Mouse (Mus musculus): ENCODE measurements around the gene Cnot3. TPM values are rescaled to one million over a fixed set of nuclear protein-coding genes. Genes with fewer than 3 reads are reported as not detected.
"Not testable (repeated sequence)": the region's sequence is repeated elsewhere in the genome, so short reads cannot be mapped to it uniquely, and the experiment has no call there.

Cnot3 gene
- polyA plus RNA-seq, 1 experiment = 94.1 TPM

DNA sequence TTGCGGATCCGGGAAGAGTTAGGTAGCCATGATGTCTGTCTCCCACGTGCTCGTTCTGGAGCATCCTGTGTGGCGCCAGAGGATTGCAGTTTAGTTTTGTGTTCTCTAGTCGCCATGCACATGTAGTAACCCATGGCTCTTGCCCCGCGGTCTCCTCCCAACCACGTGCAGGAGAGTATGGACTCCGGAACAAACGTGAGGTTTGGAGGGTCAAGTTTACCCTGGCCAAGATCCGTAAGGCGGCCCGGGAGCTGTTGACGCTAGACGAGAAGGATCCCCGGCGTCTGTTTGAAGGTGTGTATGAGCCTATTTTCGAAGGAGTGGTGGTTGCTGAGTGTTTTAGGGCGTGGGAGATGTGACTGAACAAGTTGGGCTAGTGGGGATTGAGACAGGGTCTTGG, 59.4 kb downstream of the Cnot3 start:
- under 1% methylated on average over 20 of the region's 20 CpGs for WGBS
- H3K36me3 ChIP-seq (ENCODE audit: control insufficient read depth, insufficient read depth, low read length) = peaks cover 19% of the 10 kb centered on the region

DNA sequence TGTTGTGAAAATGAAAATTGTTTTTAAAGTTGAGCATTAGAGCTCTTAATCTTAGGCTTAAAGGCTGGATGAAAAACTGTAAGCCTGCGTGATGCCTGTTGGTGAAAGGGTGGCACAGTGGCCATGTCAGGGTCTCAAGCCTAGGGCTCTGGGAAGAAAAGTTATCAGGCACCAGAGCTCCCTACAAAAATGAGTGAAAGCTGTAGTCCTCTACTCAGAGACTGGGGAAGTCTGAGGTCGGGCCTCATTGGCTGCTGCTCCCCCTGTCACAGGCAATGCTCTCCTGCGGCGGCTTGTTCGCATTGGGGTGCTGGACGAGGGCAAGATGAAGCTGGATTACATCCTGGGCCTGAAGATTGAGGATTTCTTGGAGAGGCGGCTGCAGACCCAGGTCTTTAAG, 60.4 kb downstream of the Cnot3 start:
- WGBS = 13% methylated on average over 7 of the region's 7 CpGs
- DNase-seq (ENCODE audit: low read depth in 1 of 2, low spot score in 2 of 2); H3K27ac ChIP-seq (ENCODE audit: insufficient read depth, low read length); H3K27me3 ChIP-seq (ENCODE audit: control insufficient read depth, insufficient read depth, low read length); H3K4me1 ChIP-seq (ENCODE audit: control insufficient read depth, insufficient read depth, insufficient read length): not testable (repeated sequence)
- peak overlapping the region; percentile 41; the same call in 1 of the 2 replicates for H3K4me3 ChIP-seq (ENCODE audit: extremely low read depth, insufficient read depth, insufficient read length)
- H3K36me3 ChIP-seq (ENCODE audit: control insufficient read depth, insufficient read depth, low read length) = peaks cover 18% of the 10 kb centered on the region

More for the DNA sequence above, 59.4 kb downstream of the Cnot3 start:
- no peak for DNase-seq (ENCODE audit: low read depth in 1 of 2, low spot score in 2 of 2)
- TF ChIP-seq CTCF (IDR thresholded peaks at IDR 0.05; ENCODE audit: extremely low read depth, insufficient read depth, insufficient read length, insufficient replicate concordance) = no peak
- no peak for TF ChIP-seq POLR2A (IDR thresholded peaks at IDR 0.05; ENCODE audit: low read depth, low read length)
- Histone ChIP-seq H3K4me3 (ENCODE audit: extremely low read depth, insufficient read depth, insufficient read length) (peak overlapping the region; percentile 78), H3K27ac (ENCODE audit: insufficient read depth, low read length) (peak overlapping the region; percentile 91), H3K4me1 (ENCODE audit: control insufficient read depth, insufficient read depth, insufficient read length) (peaks cover 6% of the 10 kb centered on the region; the same call in 1 of the 2 replicates), H3K27me3 (ENCODE audit: control insufficient read depth, insufficient read depth, low read length) (no peaks in the 10 kb centered on the region)

DNA sequence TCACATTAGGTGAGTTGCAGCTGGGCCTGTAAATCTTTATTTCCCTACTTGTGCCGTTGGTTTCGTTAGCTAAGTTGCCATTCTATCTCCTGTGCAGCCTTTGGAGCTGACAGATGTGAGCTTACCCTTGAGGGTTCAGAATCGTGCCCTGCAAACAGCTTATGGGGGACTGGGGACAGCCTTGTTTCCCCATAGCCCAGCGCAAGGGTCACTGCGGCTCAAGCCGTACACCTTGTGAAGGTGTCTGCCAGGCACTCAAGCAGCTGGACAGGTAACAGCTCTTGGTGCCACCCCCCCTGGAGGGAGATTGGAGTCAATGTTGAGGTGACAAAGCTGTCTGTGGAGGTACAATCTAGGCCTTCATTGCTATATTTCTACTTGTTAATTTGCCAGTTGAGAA, 60.8 kb downstream of the Cnot3 start:
- WGBS = 29% methylated on average over 6 of the region's 6 CpGs
- peak overlapping the region; percentile 63 for H3K27ac ChIP-seq (ENCODE audit: insufficient read depth, low read length)
- no peak for DNase-seq (ENCODE audit: low read depth in 1 of 2, low spot score in 2 of 2)

DNA sequence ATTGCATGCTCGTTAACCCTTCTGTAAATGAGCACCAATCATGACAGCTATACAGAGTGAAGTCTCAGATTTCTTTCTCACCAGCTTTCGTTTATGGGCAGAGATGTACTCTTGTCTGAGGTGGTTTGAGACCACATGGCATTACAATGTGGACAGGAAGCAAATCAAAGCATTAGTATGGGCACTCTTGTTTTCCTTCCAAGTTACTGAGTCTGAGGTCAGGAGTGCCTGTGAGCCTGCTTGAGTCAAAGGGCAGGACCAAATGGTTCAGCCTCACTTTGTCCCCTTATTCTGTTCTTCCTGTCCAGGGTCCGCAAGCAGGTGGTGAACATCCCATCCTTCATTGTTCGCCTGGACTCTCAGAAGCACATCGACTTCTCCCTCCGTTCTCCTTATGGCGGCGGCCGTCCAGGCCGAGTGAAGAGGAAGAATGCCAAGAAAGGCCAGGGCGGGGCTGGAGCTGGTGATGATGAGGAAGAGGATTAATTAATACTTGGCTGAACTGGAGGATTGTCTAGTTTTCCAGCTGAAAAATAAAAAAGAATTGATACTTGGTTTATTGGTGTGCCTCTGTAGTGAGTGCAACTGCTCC, 61.4 kb downstream of the Cnot3 start:
- Histone ChIP-seq H3K4me1 (ENCODE audit: control insufficient read depth, insufficient read depth, insufficient read length) (peaks cover 7% of the 10 kb centered on the region; the same call in 1 of the 2 replicates), H3K27me3 (ENCODE audit: control insufficient read depth, insufficient read depth, low read length) (no peaks in the 10 kb centered on the region), H3K4me3 (ENCODE audit: extremely low read depth, insufficient read depth, insufficient read length) (no peak overlapping the region), H3K36me3 (ENCODE audit: control insufficient read depth, insufficient read depth, low read length) (peaks cover 18% of the 10 kb centered on the region), H3K27ac (ENCODE audit: insufficient read depth, low read length) (peak overlapping the region; percentile 63)
- DNase-seq (ENCODE audit: low read depth in 1 of 2, low spot score in 2 of 2) = no peak
- 52% methylated on average over 11 of the region's 11 CpGs for WGBS
- TF ChIP-seq CTCF (IDR thresholded peaks at IDR 0.05; ENCODE audit: extremely low read depth, insufficient read depth, insufficient read length, insufficient replicate concordance) (no peak), POLR2A (IDR thresholded peaks at IDR 0.05; ENCODE audit: low read depth, low read length) (no peak)

More for the DNA sequence above, 60.8 kb downstream of the Cnot3 start:
- Histone ChIP-seq H3K36me3 (ENCODE audit: control insufficient read depth, insufficient read depth, low read length) (peaks cover 18% of the 10 kb centered on the region), H3K27me3 (ENCODE audit: control insufficient read depth, insufficient read depth, low read length) (no peaks in the 10 kb centered on the region), H3K4me3 (ENCODE audit: extremely low read depth, insufficient read depth, insufficient read length) (0 out of 2 replicates have a peak overlapping the region, but pooled peaks have one; percentile 9), H3K4me1 (ENCODE audit: control insufficient read depth, insufficient read depth, insufficient read length) (peaks cover 7% of the 10 kb centered on the region; the same call in 1 of the 2 replicates)
- no peak for TF ChIP-seq POLR2A (IDR thresholded peaks at IDR 0.05; ENCODE audit: low read depth, low read length)

DNA sequence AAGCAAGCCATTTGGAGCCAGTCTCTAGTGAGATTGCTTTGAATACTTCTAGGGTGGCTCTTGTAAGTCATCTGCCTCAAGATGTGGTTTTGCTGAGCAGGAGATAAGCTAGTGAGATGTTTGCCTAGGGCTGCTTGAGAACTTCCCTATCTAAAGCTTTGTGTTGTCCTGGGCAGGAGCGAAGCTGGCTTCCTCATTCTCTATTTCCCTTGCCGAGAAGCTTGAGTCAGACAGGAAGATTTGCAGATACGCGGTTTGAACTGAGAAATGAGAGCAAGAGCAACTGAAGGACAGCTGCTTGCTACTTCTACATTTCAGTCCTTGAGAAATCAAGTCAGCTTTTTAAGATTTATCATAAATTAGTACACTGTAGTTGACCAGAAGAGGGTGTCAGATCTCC, 62.0 kb downstream of the Cnot3 start:
- Histone ChIP-seq H3K27me3 (ENCODE audit: control insufficient read depth, insufficient read depth, low read length) (no peaks in the 10 kb centered on the region), H3K27ac (ENCODE audit: insufficient read depth, low read length) (peak overlapping the region; percentile 63; the same call in 1 of the 2 replicates), H3K4me1 (ENCODE audit: control insufficient read depth, insufficient read depth, insufficient read length) (peaks cover 7% of the 10 kb centered on the region; the same call in 1 of the 2 replicates), H3K36me3 (ENCODE audit: control insufficient read depth, insufficient read depth, low read length) (peaks cover 18% of the 10 kb centered on the region), H3K4me3 (ENCODE audit: extremely low read depth, insufficient read depth, insufficient read length) (no peak overlapping the region)
- no peak for TF ChIP-seq CTCF (IDR thresholded peaks at IDR 0.05; ENCODE audit: extremely low read depth, insufficient read depth, insufficient read length, insufficient replicate concordance)
- TF ChIP-seq POLR2A (IDR thresholded peaks at IDR 0.05; ENCODE audit: low read depth, low read length) = no peak
- 9% methylated on average over 4 of the region's 4 CpGs for WGBS
- peak in 1 of 2 experiments; percentile 63 for DNase-seq (ENCODE audit: low read depth in 1 of 2, low spot score in 2 of 2)

DNA sequence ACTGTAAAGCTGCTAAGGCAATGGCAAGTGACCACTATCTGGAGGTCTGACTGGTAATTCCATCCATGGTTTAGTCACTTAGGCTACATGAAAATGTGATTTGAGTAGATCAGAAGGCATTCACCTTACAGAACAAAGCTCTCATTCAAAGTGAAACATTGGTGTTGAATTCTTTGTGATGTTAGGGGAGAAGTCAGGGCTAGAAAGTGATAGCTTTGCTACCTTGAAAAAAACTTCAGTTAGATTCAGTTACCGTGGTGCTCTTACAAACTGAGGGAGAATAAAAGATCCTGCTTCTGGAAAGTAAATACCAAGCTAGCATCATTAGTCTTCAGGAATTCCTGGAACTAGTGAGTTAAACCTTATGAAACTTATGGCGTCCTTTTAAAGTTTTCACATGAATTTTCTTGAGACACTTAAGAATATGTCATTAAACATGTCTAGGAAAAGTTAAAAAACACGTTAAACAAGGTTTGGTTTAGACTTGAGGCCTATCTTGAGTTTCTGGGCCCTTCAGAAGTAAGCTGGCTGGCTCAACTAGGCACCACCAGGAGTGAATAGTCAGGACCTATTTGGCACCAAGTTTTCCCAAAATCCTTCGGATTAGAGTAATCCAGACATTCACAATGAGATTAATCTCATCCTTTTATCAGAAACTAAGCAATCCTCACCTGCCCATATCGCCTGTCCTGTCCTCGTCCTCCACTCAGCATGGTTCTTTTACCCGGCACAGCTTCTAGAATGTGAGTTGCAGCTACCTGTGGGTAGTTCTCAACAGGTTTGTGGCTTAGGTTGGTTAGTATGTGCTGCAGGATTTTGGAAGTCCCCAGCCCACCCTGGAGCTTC, 62.7 kb downstream of the Cnot3 start:
- Histone ChIP-seq H3K27ac (ENCODE audit: insufficient read depth, low read length) (no peak overlapping the region), H3K4me3 (ENCODE audit: extremely low read depth, insufficient read depth, insufficient read length) (no peak overlapping the region), H3K4me1 (ENCODE audit: control insufficient read depth, insufficient read depth, insufficient read length) (peaks cover 7% of the 10 kb centered on the region; the same call in 1 of the 2 replicates), H3K36me3 (ENCODE audit: control insufficient read depth, insufficient read depth, low read length) (peaks cover 18% of the 10 kb centered on the region), H3K27me3 (ENCODE audit: control insufficient read depth, insufficient read depth, low read length) (no peaks in the 10 kb centered on the region)
- TF ChIP-seq CTCF (IDR thresholded peaks at IDR 0.05; ENCODE audit: extremely low read depth, insufficient read depth, insufficient read length, insufficient replicate concordance) = no peak
- TF ChIP-seq POLR2A (IDR thresholded peaks at IDR 0.05; ENCODE audit: low read depth, low read length) = no peak
- DNase-seq (ENCODE audit: low read depth in 1 of 2, low spot score in 2 of 2) = no peak
- WGBS = 74% methylated on average over 7 of the region's 7 CpGs

DNA sequence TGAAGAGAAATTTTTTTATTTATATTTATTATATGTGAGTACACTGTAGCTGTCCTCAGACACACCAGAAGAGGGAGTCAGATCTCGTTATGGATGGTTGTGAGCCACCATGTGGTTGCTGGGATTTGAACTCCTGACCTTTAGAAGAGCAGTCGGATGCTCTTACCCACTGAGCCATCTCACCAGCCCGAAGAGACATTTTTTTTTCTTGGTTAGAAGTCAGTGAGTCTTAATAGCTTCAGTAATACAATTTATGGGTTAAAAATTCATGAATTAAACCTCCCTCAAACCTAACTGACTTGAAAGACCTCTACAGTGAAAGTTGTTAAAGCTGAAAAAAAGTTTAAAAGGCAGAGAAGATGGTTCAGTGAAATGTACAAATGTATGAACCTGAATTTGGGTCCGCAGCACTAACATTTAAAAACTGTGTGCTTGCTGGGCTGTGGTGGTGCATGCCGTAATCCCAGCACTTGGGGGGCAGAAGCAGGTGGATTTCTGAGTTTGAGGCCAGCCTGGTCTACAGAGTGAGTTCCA, 63.4 kb downstream of the Cnot3 start:
- DNase-seq (ENCODE audit: low read depth in 1 of 2, low spot score in 2 of 2); H3K4me3 ChIP-seq (ENCODE audit: extremely low read depth, insufficient read depth, insufficient read length); H3K27me3 ChIP-seq (ENCODE audit: control insufficient read depth, insufficient read depth, low read length); H3K27ac ChIP-seq (ENCODE audit: insufficient read depth, low read length); H3K4me1 ChIP-seq (ENCODE audit: control insufficient read depth, insufficient read depth, insufficient read length): not testable (repeated sequence)
- WGBS = 63% methylated on average over 5 of the region's 5 CpGs
- H3K36me3 ChIP-seq (ENCODE audit: control insufficient read depth, insufficient read depth, low read length) = peaks cover 18% of the 10 kb centered on the region
